Mouse (Mus musculus) hindbrain, embryonic 15.5 days (tissue): Measurements from ENCODE around the gene Nbea. TPM values are rescaled to one million over a fixed set of nuclear protein-coding genes. Genes with fewer than 3 reads are reported as not detected.

Experiments
- ATAC-seq: fragments of 200-750 bp; cut with Nextera tagmentation; 2 replicates; pipeline ENCODE4 v1.8.0; 2017; ENCODE audit warnings: low read depth, moderate number of reproducible peaks, moderate TSS enrichment; ENCODE audit not compliant: low FRiP score
- H3K27ac ChIP-seq: fragments of 300-500 bp; sonication (generic); replicated peaks from 2 replicates; pipeline ENCODE4 v1.5.1; 2015; ENCODE audit warnings: mild to moderate bottlenecking, inconsistent platforms
- H3K27me3 ChIP-seq: fragments of 300-500 bp; sonication (generic); 2 replicates; pipeline ENCODE4 v1.6.1; 2015; ENCODE audit warnings: control low read depth, inconsistent platforms
- H3K36me3 ChIP-seq: fragments of 300-500 bp; sonication (generic); 2 replicates; pipeline ENCODE4 v1.6.1; 2015; ENCODE audit warnings: control low read depth, inconsistent platforms
- H3K4me1 ChIP-seq: fragments of 300-500 bp; sonication (generic); replicated peaks from 2 replicates; pipeline ENCODE4 v1.6.1; 2015; ENCODE audit warnings: control low read depth, inconsistent platforms
- H3K4me2 ChIP-seq: fragments of 300-500 bp; sonication (generic); 2 replicates; pipeline ENCODE4 v1.6.1; 2015; ENCODE audit warnings: moderate library complexity, mild to moderate bottlenecking, inconsistent platforms
- H3K4me3 ChIP-seq: fragments of 300-500 bp; sonication (generic); 2 replicates; pipeline ENCODE4 v1.5.1; 2015; ENCODE audit warnings: mild to moderate bottlenecking, inconsistent platforms
- H3K9ac ChIP-seq: fragments of 300-500 bp; sonication (generic); 2 replicates; pipeline ENCODE4 v1.6.1; 2015; ENCODE audit warnings: inconsistent platforms
- H3K9me3 ChIP-seq: fragments of 300-500 bp; sonication (generic); 2 replicates; pipeline ENCODE4 v1.6.1; 2016; ENCODE audit warnings: control low read depth, inconsistent platforms
- WGBS: fragments of 180-500 bp; shearing (Covaris S2); methylation state at CpG from one replicate; pipeline ENCODE4 v1.1.7; 2015; 5-methylcytosine and 5-hydroxymethylcytosine counted together
- polyA plus RNA-seq: library from polyadenylated mRNA; unstranded; fragments of >200 nt; fragmentation: Nextera tagmentation; extraction: Ambion mirVana; gene quantifications from 2 replicates; pipeline ENCODE4 v1.2.1, GENCODE M21; 2015

Gene Nbea
- polyA plus RNA-seq, 1 experiment from 2014 or later, result 61.2 TPM

DNA sequence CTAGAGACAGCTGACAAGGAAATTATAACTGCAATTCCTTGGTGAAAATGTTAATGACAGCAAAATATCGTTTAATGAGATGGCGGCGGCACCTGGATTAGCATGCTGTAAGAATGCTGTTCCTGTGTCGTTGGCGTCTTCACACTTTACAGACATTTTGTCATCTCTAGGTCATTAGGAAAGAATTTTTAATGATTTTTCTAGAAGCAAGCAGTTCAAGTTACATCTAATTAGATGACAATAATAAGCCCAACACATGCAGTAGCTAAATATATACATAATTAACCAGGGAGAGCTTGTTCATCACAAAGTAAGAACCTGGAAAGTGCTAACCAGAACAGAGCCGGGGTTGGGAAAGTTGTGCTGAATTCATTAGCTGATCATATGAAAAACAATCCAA is 469.2 kb downstream of the Nbea start:
- Histone ChIP-seq H3K27me3 (no peaks in the 10 kb centered on the region), H3K4me1 (0 out of 2 replicates have a peak, but pooled peaks cover 2% of the 10 kb centered on the region), H3K9ac (no peak overlapping the region), H3K27ac (peak overlapping the region; percentile 45; the same call in 1 of the 2 replicates), H3K4me3 (no peak overlapping the region), H3K36me3 (peaks cover 15% of the 10 kb centered on the region), H3K9me3 (no peaks in the 10 kb centered on the region), H3K4me2 (no peak overlapping the region)
- 0 out of 2 replicates have a peak, but pooled peaks have one; percentile 49 for ATAC-seq
- WGBS, result 67% methylated on average over 6 of the region's 6 CpGs

DNA sequence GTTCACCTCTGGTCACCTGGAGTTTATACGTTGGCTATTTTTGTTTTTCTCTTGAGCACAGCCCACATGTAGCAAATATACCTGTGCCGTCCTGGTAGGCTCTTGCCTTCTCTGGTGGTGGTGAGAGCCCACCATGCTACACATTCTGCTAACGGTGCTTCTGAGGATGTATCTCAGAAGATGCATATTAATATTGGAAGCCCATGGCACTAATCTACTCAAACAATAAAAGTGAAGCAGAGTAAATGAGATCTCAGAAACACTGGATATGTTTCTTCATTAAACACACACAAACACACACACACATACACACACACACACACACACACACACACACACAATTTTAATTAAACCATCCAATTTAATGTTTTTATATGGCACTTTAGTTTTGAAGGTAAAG is 469.6 kb downstream of the Nbea start:
- no peak overlapping the region for H3K4me3 ChIP-seq
- no peaks in the 10 kb centered on the region for H3K27me3 ChIP-seq
- H3K9ac ChIP-seq, result no peak overlapping the region
- H3K36me3 ChIP-seq, result peaks cover 16% of the 10 kb centered on the region
- H3K4me1 ChIP-seq, result 0 out of 2 replicates have a peak, but pooled peaks cover 2% of the 10 kb centered on the region
- no peaks in the 10 kb centered on the region for H3K9me3 ChIP-seq
- WGBS, result 73% methylated on average over 3 of the region's 3 CpGs
- no peak overlapping the region for H3K4me2 ChIP-seq
- 0 out of 2 replicates have a peak, but pooled peaks have one; percentile 38 for ATAC-seq
- 0 out of 2 replicates have a peak overlapping the region, but pooled peaks have one; percentile 11 for H3K27ac ChIP-seq

DNA sequence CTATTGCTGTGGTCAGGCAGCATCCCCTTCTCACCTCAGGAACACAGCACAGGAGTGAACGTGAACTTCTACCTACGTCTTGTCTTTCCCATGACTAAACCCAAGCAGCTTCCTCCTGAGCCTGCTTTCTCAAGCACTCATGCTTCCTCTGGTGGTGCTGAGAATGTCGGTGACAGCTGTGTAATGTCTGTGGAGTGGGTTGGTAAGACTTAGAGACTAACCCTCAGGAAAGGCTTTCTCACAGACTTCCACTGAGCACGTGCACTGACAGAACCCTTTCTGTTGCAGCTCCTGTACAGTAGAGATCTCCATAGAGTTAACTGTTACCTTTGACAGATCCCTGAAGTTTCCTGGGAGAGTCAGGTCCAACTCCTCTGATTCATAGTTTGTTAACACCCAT is 473.2 kb downstream of the Nbea start:
- Histone ChIP-seq H3K4me2 (no peak overlapping the region), H3K4me1 (no peaks in the 10 kb centered on the region), H3K9ac (no peak overlapping the region), H3K9me3 (no peaks in the 10 kb centered on the region), H3K27me3 (no peaks in the 10 kb centered on the region), H3K4me3 (no peak overlapping the region), H3K36me3 (peaks cover 16% of the 10 kb centered on the region), H3K27ac (no peak overlapping the region)
- no peak for ATAC-seq
- WGBS, result 94% methylated on average over 4 of the region's 4 CpGs

DNA sequence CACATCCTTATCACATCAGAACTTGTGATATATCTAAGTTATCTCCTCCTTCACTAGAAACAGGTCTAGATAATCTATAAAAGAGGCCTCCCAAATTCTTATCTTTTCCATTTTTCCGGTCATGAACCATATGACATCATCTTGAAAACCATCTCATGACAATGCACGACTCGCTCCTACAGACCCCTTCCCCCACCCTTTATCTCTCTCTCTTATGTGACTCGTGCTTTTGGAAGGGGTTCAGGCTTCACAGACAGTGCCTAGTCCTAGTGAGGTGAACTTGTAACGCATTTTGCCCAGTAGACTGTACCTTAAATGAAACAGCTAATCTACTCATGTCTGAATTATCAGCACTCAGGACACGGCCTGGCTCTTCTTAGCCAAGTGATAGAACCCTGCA is 481.9 kb downstream of the Nbea start:
- Histone ChIP-seq H3K9ac (no peak overlapping the region), H3K9me3 (no peaks in the 10 kb centered on the region), H3K27me3 (no peaks in the 10 kb centered on the region), H3K4me3 (no peak overlapping the region), H3K36me3 (0 out of 2 replicates have a peak, but pooled peaks cover 9% of the 10 kb centered on the region), H3K4me1 (no peaks in the 10 kb centered on the region), H3K27ac (no peak overlapping the region), H3K4me2 (no peak overlapping the region)
- ATAC-seq, result no peak
- WGBS, result 82% methylated on average over 6 of the region's 6 CpGs

DNA sequence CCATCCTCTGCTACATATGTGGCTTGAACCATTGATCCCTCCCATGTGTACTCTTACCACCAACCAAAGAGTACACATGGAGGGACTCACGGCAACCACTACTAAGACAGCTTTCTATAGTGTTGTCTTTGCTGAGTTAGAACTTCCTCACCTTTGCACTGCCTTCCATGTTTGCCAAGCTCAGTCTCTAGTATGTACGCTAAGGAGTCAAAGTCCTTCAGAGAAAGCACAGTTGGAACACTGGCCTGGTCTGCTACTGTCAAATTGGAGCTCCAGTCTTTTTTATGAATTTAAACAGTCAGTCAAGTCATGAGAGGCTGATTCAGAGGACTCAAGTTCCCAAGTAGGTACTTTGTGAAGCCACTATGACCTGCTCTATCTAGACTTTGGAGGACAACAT is 486.3 kb downstream of the Nbea start:
- H3K9me3 ChIP-seq, result no peaks in the 10 kb centered on the region
- no peak overlapping the region for H3K27ac ChIP-seq
- peaks cover 4% of the 10 kb centered on the region; the same call in 1 of the 2 replicates for H3K4me1 ChIP-seq
- no peak for ATAC-seq
- no peaks in the 10 kb centered on the region for H3K36me3 ChIP-seq
- H3K27me3 ChIP-seq, result no peaks in the 10 kb centered on the region
- H3K9ac ChIP-seq, result no peak overlapping the region
- H3K4me3 ChIP-seq, result no peak overlapping the region
- H3K4me2 ChIP-seq, result no peak overlapping the region
- 97% methylated on average over 2 of the region's 2 CpGs for WGBS

DNA sequence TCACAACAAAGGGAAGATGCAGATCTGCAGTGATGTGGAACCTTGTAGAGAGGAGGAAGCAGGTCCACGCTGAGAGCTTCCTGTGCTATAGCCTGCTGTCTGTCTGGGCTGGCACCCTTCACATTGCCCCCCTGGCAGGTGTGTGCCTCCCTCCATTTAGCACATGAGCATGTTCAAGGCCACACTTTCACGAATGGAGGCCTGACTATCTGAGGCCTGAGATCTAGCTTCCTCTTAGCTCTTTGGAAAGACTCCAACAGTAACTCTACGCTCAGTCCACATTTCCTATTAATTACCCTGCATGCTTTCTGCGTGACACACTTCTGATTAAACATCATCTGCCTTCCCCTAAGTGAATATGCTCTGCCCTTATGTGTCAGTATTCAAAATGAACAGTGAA is 490.4 kb downstream of the Nbea start:
- H3K36me3 ChIP-seq, result 0 out of 2 replicates have a peak, but pooled peaks cover 3% of the 10 kb centered on the region
- no peak overlapping the region for H3K4me2 ChIP-seq
- no peaks in the 10 kb centered on the region for H3K27me3 ChIP-seq
- H3K4me3 ChIP-seq, result no peak overlapping the region
- ATAC-seq, result no peak
- H3K27ac ChIP-seq, result peak overlapping the region; percentile 68
- 42% methylated on average over 4 of the region's 4 CpGs for WGBS
- no peaks in the 10 kb centered on the region for H3K9me3 ChIP-seq
- H3K9ac ChIP-seq, result no peak overlapping the region
- peaks cover 7% of the 10 kb centered on the region; the same call in 1 of the 2 replicates for H3K4me1 ChIP-seq

DNA sequence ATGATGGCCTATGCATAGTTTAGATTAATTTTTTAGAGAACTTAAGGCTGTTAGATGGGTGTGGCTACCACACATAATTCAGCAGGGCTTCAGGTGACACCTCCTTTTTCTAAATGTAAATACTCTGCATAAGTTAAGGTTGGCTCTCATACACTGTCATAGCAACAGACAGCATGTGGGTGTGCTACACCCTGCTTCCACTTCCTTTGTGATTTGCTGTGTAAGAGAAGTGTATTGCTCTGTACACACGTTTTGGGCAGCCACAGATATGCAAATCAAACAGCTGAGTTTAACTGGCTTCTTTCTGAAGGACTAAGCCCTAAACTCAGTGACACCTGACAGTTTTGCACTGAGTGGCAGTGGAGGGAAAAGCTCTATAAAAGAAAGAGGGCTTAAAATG is 495.4 kb downstream of the Nbea start:
- peaks cover 38% of the 10 kb centered on the region for H3K4me1 ChIP-seq
- 31% methylated on average over 1 of the region's 1 CpGs for WGBS
- H3K9me3 ChIP-seq, result no peaks in the 10 kb centered on the region
- H3K36me3 ChIP-seq, result 0 out of 2 replicates have a peak, but pooled peaks cover 3% of the 10 kb centered on the region
- H3K4me2 ChIP-seq, result no peak overlapping the region
- H3K27me3 ChIP-seq, result no peaks in the 10 kb centered on the region
- no peak for ATAC-seq
- no peak overlapping the region for H3K4me3 ChIP-seq
- H3K9ac ChIP-seq, result no peak overlapping the region
- H3K27ac ChIP-seq, result no peak overlapping the region

DNA sequence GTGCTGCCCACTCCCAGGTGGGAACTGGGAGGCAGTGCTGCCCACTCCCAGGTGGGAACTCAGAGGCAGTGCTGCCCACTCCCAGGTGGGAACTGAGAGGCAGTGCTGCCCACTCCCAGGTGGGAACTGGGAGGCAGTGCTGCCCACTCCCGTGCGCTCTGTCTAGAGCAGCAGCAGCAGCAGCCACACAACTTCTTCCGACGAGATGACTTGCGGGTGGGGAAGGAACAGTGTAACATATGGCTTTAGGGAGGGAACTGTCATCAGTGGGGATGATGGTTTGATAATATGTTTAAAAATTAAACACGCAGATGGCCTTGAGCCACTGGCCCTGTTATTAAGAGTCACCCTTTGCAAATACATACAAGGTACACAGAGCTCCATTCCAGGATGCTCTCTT is 496.5 kb downstream of the Nbea start:
- WGBS, result 62% methylated on average over 6 of the region's 6 CpGs

DNA sequence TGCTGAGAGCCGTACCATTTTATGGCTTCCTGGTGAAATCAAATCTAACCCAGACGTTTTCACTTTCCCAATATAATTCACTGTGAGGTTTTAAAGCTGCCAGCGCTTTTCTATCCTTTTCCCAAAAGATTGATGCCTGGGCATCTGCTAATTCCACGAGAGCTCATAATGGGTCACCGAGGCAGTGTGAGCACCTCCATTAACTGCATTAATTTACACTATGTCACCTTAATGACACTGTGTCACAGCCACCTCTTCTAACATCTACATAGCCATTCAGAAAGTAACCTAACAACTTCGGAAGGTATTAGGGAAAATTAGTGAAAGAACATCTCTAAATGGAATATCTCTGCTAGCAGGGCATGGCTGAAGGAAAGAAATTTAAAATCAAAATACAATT is 497.9 kb downstream of the Nbea start:
- Histone ChIP-seq H3K4me2 (no peak overlapping the region), H3K9me3 (no peaks in the 10 kb centered on the region), H3K4me1 (peaks cover 38% of the 10 kb centered on the region), H3K27ac (peak overlapping the region; percentile 56), H3K27me3 (no peaks in the 10 kb centered on the region), H3K36me3 (0 out of 2 replicates have a peak, but pooled peaks cover 3% of the 10 kb centered on the region), H3K4me3 (no peak overlapping the region), H3K9ac (no peak overlapping the region)
- ATAC-seq, result no peak
- 29% methylated on average over 6 of the region's 6 CpGs for WGBS

More for the DNA sequence above, 496.5 kb downstream of the Nbea start:
- 0 out of 2 replicates have a peak, but pooled peaks cover 3% of the 10 kb centered on the region for H3K36me3 ChIP-seq
- no peak overlapping the region for H3K9ac ChIP-seq
- no peak overlapping the region for H3K4me3 ChIP-seq
- H3K4me2 ChIP-seq, result no peak overlapping the region
- H3K27me3 ChIP-seq, result no peaks in the 10 kb centered on the region
- no peak overlapping the region; the same call in 1 of the 2 replicates for H3K27ac ChIP-seq
- ATAC-seq, result 0 out of 2 replicates have a peak, but pooled peaks have one; percentile 3
- H3K4me1 ChIP-seq, result peaks cover 38% of the 10 kb centered on the region
- no peaks in the 10 kb centered on the region for H3K9me3 ChIP-seq

DNA sequence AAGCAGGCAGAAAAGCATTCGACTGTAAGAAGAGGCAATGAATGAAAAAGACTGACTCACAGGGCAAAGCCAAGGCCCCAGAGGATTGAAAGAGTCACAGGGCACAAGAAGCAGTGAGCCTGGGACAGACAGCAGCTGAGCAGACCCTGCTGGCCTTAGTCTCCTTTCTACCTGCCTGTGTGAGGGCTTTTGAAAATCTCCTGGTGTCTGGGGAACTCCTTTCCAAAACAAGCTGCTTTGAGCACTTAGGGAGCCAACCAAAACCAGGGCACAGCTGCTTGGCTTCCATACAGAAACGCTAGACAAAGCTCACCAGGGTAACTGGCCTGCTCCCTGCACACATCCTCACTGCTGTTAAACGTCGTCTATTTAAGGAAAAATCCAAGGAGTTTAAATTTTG is 498.6 kb downstream of the Nbea start:
- ATAC-seq, result peak; percentile 47; the same call in 1 of the 2 replicates
- Histone ChIP-seq H3K27me3 (no peaks in the 10 kb centered on the region), H3K9ac (no peak overlapping the region), H3K4me2 (no peak overlapping the region), H3K27ac (peak overlapping the region; percentile 84), H3K36me3 (0 out of 2 replicates have a peak, but pooled peaks cover 2% of the 10 kb centered on the region), H3K4me3 (no peak overlapping the region), H3K4me1 (peaks cover 38% of the 10 kb centered on the region), H3K9me3 (no peaks in the 10 kb centered on the region)
- 10% methylated on average over 4 of the region's 4 CpGs for WGBS

DNA sequence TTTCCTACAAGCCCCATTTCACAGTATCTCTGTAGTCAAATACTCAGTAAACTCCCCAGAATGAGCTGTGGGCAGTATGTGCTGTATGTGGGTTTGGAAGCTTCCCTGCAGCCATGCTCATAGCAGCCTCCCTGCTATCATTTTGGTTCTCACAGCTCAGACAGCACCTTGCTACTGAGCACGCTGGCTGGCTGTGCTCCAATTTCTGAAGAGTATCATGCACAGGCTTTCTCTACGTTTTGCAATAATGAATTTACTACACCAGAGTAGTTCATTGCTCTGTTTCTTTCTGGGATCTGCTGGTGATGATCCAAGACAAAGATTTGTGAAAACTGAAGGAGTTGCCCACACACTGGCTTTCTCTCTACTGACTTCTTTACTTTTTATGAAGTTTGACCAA is 505.8 kb downstream of the Nbea start:
- ATAC-seq, result no peak
- WGBS, result 65% methylated on average over 2 of the region's 2 CpGs
- no peak overlapping the region for H3K4me2 ChIP-seq

DNA sequence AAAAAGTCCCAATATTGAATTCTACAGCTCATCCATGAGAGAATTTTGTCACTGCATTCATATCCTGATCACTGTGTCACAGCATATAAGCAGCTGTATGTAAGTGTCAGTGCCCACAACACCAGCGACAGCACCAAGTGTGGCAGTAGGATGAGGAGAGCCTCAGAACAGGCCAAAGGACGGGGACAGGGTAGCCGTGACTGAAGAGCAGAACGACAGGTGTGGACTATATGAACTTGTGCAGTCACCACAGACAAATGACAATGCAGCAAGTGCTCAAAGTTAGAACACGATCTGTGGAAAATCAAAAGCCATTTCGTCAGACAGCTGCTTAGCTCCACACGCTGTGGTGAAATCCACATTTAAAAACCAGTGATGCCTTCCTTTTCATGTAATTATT is 509.3 kb downstream of the Nbea start:
- 67% methylated on average over 7 of the region's 7 CpGs for WGBS
- H3K27ac ChIP-seq, result peak overlapping the region; percentile 17; the same call in 1 of the 2 replicates

More for the DNA sequence above, 505.8 kb downstream of the Nbea start:
- H3K36me3 ChIP-seq, result no peaks in the 10 kb centered on the region
- H3K9ac ChIP-seq, result no peak overlapping the region
- no peaks in the 10 kb centered on the region for H3K9me3 ChIP-seq
- no peak overlapping the region for H3K27ac ChIP-seq
- H3K4me1 ChIP-seq, result peaks cover 6% of the 10 kb centered on the region; the same call in 1 of the 2 replicates
- H3K4me3 ChIP-seq, result no peak overlapping the region
- H3K27me3 ChIP-seq, result no peaks in the 10 kb centered on the region

DNA sequence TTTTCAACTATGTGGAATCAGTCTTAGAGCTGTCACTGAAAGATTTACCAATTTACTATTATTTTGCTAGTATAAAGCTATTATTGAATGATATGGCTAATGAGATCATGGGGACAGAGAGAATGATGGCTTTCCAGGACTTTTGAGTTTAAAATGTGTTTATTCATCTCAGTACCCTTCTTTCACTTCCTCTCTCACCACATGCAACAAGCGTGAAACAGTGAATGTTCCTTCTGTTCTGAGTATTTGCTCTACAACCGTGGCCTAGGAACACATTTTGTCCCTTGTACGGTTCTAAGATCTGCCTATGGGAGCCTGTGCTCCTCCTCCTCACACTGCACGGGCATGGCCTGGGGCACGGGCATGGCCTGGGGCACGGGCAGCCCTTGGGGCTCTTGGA is 516.5 kb downstream of the Nbea start:
- H3K4me1 ChIP-seq, result peaks cover 20% of the 10 kb centered on the region
- H3K9me3 ChIP-seq, result no peaks in the 10 kb centered on the region
- no peak for ATAC-seq
- no peak overlapping the region for H3K4me2 ChIP-seq
- 70% methylated on average over 6 of the region's 6 CpGs for WGBS
- no peak overlapping the region for H3K4me3 ChIP-seq
- H3K27me3 ChIP-seq, result no peaks in the 10 kb centered on the region
- H3K36me3 ChIP-seq, result no peaks in the 10 kb centered on the region
- no peak overlapping the region for H3K27ac ChIP-seq
- H3K9ac ChIP-seq, result no peak overlapping the region

More for the DNA sequence above, 509.3 kb downstream of the Nbea start:
- H3K27me3 ChIP-seq, result no peaks in the 10 kb centered on the region
- H3K9me3 ChIP-seq, result no peaks in the 10 kb centered on the region
- no peaks in the 10 kb centered on the region for H3K36me3 ChIP-seq
- no peak overlapping the region for H3K4me2 ChIP-seq
- ATAC-seq, result no peak
- H3K9ac ChIP-seq, result no peak overlapping the region
- H3K4me1 ChIP-seq, result peaks cover 20% of the 10 kb centered on the region
- no peak overlapping the region for H3K4me3 ChIP-seq
